Mouse (Mus musculus): Measurements from ENCODE around the gene Cars2.
"Not testable (repeated sequence)": the region's sequence is repeated elsewhere in the genome, so short reads cannot be mapped to it uniquely, and the experiment has no call there.

Cars2 gene

DNA sequence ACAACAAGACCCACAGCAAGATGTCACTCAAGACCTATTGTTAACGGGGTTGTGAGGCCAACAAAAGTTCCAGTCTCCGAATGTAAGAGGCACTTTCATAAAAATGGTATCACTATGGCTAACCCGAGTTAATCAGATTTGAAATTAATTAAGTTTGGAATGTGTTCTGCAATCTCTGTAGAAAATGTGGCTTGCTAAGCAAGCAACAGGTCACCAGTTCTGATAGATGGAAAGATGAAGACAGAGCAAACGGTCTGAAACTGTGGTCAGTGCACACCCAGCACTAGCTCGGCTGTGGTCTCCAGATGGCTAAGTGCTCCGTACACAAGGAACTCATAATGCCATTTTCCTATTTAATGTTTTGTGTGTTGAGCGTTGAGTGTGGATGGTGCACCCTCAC lies 79.9 kb downstream of the Cars2 start:
- DNase-seq = no peak

DNA sequence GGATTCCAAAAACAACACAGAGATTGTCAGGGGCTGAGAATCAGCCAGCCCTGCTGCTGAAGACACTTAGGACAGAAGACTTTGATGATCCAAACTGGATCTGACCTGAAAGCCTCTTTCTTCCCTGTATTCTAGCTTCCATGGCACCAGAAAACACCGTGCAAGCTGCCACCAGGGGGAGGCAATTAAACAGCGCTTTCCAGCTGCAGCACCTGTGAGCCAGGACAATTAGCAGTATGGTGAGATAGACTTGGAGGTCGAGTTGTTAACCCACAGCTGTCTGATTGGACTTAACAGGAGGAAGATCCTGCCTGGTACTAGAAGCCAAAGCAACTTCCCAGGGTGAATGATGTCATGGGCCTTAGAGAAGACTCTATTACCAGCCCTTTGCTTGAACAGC lies 81.5 kb downstream of the Cars2 start:
- no peak for DNase-seq

DNA sequence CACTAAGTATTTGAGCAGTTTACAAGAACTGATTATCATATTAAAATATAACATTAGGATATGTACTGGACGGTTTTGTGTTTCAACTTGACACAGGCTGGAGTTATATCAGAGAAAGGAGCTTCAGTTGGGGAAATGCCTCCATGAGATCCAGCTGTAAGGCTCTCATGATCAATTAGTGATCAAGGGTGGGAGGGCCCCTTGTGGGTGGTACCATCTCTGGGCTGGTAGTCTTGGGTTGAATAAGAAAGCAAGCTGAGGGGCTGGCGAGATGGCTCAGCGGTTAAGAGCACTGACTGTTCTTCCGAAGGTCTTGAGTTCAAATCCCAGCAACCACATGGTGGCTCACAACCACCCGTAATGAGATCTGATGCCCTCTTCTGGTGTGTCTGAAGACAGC lies 84.1 kb downstream of the Cars2 start:
- not testable (repeated sequence) for DNase-seq

DNA sequence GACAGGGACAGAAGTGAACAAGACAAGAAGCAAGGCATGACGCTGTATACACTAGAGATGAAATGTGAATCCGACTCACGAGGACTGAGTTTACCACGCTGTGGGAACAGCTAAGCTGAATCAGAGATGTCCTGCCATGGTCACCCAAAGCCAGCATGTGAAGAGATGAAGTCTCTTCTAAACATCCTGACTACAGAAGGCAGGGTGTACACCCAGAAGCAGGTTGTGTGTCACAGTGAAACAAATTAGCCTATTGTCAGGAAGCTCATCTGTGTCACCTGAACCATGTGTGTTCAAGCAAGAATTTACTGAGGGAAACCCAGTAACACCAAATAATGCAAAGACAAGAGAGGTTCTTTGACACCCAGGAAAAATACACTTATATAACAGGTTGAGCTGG lies 85.0 kb downstream of the Cars2 start:
- DNase-seq = no peak

DNA sequence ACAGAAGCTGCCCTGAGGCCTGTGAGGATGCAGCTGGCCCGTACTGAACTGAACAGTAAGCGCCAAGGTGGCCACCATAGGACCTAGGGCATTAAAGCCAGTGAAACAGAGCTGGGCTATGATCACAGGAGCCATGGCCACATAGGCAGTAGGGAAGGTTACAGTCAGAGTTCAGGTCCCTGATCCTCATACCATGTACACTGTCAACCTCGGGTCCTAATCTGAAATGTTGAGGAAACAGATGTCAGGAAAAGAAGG lies 85.9 kb downstream of the Cars2 start:
- DNase-seq = no peak

Measured in right cerebral cortex, adult 18-20 months (tissue).